Mouse (Mus musculus): Measurements from ENCODE around the gene Cd276.

Gene Cd276

DNA sequence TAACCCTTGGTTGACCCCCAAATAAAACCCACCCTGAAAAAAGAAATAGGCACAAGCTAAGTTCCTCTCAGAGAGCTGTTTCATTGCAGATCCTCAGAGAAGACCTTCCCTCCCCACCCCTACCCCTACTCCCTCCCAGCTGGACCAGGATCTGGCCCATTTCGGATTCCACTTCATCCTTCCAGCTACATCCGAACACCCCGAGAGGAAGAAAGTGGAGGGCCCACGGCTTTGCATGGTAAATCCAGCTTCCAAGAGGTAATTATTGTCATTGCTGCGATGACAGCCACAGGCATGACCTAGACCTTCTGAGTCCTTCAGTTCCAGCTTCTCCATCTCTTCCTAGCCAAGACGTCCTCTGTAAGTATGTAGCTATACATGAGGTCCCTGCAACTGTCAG lies 4.3 kb downstream of the Cd276 start:
- no peak for DNase-seq (ENCODE audit: low read depth, low spot score)

DNA sequence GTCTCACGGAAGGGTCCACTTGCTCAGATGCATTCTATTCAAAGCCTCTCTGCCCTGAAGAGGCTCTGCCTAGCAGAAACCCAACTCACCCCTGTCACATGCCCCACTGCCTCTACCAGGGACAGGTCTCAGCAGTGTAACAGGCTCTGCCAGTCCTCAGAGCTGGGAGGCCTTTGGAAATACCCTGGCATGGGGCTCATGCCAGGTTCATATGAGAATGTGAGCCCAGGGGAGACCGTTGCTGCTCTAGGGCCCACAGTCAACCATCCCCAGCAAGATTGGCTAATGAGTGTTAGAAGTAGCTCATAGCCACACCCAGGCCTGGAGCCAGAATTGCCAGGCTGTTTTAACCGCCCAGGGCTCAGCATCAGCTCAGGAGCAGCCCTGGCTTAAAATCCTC lies 5.5 kb downstream of the Cd276 start:
- DNase-seq (ENCODE audit: low read depth, low spot score) = no peak

DNA sequence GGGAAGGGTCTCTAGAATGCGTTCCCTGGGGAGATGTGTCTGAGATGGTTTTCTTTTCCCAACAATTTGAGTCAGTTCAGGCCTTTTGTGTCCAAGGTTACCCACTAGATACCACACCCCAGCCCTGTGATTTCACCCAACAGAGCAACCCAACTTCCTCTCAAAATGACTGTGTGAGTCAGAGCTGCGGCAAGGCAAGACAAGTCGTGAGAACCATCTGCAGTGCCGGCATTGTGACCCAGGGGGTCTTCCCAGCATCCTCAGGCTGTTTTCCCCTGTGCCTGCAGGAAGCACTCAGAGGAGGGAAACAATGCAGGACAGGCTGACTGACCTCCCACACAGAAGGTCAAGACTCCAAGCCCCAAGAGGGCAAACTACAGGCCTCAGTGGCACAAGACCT lies 6.3 kb downstream of the Cd276 start:
- DNase-seq (ENCODE audit: low read depth, low spot score) = peak; percentile 57

DNA sequence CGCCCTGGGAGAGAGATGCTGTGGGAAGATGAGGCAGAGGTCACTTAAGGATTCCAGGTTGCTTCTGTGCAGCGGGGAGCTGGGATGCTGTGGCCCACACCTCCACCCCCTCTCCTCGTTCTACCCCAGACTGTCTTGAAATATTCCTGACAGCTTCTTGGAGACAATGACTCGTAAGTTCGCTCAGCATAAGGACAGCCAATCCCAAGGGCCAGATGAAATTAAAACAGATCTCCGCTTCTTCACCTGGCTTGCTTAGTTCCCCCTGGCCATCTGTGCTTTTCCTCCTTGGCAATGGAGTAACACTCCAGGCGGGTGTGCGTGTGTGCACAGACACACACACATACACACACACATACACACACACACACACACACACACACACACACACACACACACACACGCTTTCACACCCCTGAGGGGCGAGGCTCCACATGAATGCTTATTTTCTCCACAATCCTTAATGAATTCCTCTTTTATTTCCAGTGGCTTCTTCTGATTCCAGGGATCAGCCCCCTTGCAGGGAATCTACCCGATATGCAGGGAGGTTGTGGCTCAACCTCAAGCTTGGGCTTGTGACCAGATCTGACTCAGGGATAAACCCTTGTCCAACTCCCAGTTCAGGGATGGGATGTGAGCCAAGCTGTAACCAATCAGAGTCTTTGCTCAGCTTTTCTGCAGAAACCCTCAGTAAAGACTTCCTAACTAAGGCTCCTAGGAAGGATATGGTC lies 8.4 kb downstream of the Cd276 start:
- peak; percentile 85 for DNase-seq (ENCODE audit: low read depth, low spot score)

DNA sequence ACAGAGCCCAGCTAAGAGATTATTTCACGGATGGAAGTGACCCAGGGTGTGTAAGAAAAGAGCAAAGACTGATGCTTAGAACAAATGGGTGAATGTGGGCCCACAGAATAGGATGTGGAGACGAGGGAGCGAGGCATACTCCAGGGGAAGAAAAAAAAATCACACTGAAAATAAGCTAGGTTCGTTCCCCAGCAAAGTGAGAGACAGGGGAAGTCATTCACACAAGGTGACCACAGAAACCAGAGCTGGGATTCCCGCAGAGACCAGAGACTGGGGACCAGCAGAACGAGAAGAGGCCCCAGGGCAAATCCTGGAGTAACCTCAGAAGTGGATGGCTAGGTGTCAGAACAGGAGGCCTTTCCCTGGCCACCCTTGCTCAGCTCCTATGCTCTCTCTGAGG lies 9.8 kb downstream of the Cd276 start:
- no peak for DNase-seq (ENCODE audit: low read depth, low spot score)

DNA sequence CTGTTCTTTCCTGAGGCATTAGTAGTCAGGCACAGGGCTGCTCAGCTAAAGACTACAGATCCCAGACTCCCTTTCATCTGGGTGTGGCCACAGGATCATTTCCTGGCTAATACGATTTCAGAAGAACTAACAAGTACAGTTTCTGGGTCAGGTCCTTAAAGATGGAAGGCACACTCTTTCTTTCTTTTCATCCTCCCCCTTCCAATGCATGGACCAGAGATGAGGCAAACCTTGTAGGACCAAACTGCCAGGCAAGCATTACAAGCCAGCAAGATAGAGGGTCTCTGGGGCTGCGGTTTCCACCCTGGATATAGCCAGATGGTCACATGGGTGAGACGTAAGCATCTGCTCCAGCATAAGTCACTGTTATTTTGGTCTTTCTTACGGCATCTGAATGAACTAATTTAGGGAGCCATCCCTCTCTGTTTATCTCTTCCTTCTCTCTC lies 10.3 kb downstream of the Cd276 start:
- DNase-seq (ENCODE audit: low read depth, low spot score) = peak; percentile 87

DNA sequence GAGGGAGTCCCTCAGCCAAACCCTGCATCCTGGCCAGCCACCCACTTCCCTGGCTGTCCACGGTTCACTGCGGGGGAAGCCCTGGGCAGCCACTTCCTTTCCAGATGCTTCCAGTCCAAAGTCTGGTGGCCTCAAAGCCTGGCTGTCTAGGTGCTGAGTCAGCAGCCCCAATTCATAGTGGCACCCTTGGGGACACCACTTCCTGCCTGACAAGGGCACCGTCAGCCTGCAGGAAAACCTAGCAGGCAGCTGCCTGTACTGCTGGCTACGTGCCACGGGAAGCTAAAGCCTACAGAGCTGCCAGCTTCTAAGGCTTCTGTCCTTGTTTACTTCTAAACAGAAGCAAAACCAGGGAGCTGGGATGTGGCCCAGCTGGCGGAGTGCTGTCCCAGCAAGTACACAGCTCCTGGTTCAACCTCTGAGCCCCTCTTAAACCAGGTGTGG lies 13.3 kb downstream of the Cd276 start:
- DNase-seq (ENCODE audit: low read depth, low spot score) = peak; percentile 87

DNA sequence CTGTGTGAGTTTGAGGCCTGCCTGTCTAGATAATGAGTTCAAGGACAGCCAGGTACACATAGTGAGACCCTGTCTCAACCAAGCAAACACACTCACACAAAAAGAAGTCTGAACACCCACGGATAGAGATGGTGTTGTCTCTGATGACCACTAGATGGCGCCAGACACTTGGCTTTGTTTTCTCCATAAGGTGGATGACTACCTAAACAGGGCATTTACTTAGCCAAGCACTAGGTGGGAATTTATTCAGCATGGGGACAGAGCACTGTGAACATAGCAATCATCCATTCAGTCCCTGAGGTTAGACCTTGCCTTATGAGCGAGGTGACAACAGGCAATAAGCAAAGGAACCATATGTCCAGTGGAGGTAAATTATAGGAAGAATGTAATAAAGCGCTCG lies 15.4 kb downstream of the Cd276 start:
- peak; percentile 87 for DNase-seq (ENCODE audit: low read depth, low spot score)

DNA sequence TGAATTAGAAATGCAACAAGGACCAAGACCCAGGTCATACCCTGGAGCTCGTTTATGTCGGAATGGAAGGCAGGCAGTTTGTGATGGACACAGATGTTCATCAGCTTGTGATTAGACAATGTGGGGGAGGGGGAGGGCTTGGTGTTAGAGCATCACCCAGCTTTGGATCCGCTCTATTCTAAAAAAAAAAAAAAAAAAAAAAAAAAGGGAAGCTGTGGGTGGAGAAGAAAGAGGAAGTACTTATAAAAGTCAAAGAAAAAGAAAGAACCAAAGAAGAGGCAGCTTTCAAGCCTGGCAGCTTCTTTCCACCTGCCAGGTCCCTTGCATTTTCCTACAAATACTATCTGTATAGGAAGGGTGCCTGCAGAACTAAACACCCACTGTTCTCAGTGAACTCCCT lies 17.5 kb downstream of the Cd276 start:
- DNase-seq (ENCODE audit: low read depth, low spot score) = no peak

DNA sequence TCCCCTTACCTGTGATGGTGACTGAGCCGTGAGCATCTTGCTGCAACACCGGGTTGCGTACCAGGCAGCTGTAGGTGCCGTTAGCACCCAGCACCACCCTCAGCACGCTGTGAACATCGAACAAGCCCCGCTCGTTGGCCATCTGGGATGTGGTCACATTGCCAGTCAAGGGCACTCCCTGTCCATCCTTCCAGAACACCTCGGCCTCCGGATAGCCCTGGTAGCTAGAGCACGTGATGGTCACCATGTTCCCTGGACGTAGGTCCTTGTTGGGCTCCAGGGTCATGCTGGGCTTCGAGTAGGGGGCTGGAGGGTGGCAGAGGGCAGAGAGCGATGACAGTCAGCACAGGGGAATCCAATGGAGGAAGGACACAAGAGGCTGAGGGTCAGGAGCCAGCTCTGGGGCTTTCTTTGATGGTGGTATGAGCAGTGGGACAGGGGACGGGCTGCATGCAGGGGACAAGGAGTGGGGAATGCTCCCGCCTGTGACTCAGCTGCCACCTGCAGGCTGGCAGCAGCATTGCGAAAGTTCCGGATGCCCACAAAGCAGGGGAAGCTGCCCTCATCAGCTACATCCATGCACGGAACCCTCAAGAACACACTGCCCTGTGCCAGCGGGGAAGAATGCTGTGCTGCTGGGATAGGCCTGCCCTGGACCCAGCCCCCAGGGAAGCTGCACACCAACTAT lies 19.6 kb downstream of the Cd276 start:
- DNase-seq (ENCODE audit: low read depth, low spot score) = peak; percentile 75

DNA sequence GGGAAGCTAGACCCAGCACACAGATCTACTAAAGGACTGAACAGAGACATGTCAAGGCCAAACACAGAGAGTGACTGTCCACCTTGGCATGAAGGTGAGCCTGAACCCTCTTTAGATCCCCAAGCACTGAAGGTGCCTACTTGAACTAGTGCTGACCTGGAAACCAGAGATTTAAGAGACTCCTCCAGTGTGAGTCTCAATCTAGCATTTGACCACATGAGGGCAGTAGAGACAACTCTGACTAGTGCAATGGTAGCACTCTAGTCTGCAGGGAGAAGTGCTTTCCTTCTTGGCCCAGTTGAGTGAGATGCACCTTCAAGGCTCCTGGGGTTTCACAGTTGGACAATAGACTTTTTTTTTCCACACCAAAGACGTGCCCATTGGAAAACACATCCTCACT lies 20.5 kb downstream of the Cd276 start:
- peak; percentile 91 for DNase-seq (ENCODE audit: low read depth, low spot score)

DNA sequence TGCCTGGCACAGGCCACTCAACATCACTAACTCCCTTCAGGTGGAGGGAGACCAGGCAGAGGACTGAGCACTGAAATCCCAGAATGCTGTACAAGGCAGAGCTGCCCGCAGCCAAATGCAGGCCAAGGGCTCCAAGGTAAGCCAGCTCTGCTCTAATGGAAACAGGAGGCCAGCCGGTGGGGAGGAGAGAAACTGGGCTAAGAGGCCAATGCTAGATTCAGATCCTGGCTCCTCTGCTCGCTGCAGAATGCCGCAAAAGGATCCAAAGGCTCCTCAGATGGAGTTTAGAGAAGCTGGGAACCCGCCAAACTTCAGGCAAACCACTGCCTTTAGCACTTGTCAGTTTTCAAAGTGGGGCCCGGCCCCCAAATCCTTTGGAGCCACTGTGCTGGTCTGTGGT lies 21.9 kb downstream of the Cd276 start:
- DNase-seq (ENCODE audit: low read depth, low spot score) = peak; percentile 93

DNA sequence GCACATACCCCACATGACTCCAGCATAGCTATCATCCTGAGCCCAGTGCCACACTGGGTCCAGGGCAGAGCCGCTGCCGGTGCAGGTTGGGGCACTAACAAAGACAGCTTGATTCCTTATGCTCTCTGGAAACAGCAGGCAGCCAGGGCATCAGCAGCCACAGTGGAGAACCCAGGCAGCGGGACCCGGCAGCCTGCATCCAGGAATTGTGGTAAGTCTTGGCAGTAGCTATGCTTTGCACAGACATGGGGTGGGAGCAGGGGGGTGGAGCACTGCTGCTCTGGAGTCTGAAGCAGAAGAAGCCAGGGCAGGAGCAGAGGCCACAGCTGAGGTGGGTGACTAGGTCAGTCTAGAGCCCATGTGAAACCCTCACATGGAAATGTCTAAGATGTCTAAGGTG lies 23.0 kb downstream of the Cd276 start:
- DNase-seq (ENCODE audit: low read depth, low spot score) = no peak

DNA sequence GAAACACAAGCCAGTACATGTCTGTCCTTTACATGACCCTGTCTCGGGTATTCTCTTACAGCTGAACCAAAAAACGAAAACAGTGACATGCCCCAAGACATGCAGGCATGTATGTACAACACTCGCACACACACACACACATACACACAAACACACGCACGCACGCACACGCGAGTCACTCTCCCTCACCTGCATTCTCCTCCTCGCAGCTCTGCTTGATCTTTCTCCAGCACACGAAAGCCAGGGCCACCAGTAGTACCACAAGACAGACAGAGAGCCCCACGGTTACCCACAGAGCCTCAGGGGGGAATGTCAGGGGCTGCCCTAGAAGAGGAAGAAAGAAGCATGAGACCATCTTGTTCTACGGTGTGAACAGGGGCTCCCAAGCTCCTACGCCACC lies 24.8 kb downstream of the Cd276 start:
- no peak for DNase-seq (ENCODE audit: low read depth, low spot score)

DNA sequence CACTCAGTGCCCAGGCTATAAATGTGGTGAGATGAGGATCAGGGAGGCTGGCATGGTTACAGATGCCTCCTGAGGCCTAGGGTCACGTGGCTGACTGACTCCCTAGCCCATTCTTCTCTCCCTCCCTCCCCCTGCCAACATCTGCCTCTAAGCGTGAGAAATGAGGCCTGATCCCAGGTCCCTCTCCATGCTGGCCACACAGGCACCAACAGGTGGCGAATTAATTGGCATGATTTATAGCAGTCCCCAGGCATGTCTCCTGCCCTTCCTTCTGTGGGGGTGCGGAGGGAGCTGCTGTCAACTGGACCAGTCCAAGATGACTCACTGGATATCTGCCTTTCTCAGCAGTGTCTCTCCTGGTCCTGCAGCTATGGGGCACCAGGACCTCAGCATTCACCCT lies 27.4 kb downstream of the Cd276 start:
- DNase-seq (ENCODE audit: low read depth, low spot score) = no peak

DNA sequence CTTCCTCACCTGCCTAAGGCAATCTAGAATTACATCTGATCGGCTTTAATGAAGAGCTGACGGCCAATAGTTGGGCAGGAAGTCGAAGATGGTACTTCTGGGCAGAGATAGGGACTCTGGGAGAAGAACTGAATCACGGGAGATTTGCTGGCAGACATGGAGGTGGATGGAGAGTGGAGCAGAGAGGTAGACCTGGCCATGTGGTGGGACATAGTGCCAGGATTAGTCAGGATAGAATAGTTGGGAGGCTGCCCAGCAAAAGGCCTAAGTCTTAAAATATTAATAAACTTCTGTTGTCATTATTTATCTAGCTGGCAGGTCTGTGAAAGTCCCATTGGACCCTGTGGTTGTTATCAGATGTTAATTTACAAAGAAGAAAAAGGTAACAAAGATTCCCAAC lies 30.1 kb downstream of the Cd276 start:
- peak; percentile 76 for DNase-seq (ENCODE audit: low read depth, low spot score)

DNA sequence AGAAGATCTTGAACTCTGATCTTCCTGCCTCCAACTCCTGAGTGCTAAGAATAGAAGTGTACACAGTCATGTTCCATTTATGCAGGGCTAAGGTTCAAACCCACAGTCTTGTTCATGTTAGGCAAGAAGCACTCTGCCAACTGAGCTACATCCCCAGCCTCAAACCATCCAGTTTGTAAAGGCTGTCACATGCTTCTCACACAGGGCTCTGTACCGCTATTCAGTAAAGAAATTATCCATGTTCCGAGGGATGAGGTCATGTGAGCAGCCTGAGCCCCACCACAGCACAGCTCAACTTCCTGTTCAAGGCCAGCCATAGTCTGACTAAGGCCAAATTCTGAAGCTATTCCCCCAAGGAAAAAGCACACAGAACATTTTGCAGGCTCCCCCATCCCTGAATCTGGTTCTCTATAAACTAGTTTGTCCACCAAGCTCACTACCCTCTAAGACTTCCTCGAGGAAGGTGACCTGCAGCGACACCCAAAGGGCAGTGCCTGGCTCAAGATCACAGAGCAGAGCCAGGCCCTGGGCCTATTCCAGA lies 33.3 kb downstream of the Cd276 start:
- no peak for DNase-seq (ENCODE audit: low read depth, low spot score)

DNA sequence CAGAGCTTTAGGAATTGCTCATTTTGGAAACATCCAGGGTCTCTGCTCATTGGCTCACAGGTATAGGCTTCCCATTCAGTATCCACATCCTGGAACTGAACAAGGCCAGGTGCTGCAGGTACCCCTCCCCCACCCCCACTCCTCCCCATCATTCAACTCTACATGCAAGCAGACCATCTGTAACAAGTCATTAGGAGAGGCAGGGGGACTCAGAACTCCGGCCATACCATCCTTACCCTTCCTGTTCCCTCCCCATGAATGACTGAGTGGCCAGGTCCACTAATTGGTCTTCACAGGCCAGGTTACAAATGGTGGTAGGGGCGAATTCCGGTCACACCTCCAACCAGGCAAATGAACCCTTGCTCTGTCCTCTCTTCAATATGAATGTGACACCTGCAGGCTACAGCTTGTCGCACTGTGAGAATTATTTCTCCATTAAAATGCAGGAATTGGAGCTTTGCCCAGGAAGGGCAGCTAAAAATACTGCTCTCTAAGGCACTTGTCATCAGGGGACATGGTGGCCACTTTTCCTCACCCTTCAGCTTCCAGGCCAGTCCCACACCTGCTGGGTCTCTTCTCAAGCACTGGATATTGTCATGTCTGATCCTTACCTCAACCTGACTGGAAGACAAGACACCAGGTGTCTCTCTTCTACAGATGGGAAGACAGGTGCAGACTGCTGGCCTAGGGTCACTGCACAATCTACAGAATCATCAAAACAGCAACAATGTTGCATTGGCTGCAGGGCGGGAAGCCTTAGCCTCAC lies 34.2 kb downstream of the Cd276 start:
- DNase-seq (ENCODE audit: low read depth, low spot score) = peak; percentile 95

DNA sequence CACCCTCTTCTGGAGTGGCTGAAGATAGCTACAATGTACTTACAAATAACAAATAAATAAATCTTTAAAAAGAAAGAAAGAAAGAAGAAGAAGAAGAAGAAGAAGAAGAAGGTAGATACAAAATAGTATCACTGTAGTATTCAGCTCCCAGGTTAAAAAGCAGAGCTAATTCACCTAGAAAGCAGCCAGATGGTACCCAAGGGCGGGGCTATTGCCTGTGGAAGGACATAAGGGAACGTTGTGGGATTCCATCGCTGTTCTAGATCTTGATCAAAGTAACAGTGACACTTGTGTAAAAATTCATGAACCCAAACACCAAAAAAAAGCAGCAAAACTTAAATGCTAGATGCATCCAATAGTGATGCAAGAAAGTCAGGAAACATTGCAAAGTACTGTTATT lies 35.3 kb downstream of the Cd276 start:
- peak; percentile 90 for DNase-seq (ENCODE audit: low read depth, low spot score)

DNA sequence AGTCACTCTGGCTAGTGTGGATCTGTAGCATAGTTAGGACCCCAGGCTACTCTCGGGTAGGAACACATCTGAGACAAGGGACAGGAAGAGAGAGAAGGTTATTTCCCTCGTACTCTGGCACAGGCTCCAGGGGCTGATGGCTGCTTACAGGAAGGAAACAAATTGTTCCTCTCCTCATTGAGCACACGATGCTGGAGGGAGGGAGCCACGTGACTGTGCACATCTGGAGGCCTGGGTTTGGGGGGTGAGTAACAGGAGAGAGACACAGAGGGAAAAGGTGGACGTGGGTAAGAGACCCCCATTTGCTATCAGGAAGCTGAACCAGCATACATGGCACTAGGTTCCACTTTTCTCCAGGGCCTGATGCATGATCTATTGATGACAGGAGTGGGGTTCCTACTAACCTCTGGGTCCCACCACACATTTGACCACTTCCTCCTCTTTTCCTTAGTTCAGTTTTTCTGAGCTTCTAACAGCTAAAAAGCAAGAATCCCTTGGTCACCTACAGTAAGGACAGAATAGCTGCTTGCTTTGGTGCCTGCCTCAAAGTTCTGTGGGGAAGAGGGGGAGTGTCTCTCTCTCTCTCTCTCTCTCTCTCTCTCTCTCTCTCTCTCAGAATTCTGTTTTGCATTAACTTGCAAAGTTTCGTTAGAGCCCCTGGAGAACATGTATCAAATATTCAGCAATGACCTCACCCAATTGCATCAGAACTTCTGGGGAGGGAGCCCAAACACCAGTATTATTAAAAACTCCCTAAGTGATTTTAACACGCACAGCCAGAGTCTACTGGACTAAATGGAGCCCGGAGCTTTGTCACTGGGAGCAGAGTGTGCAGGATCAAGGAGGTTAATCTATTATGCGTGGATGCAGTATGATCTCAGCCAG lies 37.1 kb downstream of the Cd276 start:
- no peak for DNase-seq (ENCODE audit: low read depth, low spot score)

DNA sequence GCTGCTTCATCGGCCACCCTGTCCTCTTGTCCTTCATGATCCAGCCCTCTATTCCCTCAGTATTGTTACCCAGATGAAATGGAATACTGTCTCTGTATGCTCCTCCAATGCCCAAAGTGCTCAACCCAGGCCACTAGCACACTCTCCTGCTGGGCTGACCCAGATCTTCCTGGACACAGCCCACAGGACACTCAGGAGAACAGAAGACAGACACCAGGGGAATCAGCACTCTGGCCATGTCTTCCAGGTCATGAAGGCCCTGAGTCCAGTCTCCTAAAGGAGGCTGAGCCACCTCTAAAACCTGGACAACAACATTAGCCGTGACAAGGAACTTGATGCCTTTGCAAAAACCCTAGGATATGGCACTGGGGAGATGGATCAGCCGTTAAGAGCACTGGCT lies 38.8 kb downstream of the Cd276 start:
- peak; percentile 88 for DNase-seq (ENCODE audit: low read depth, low spot score)
